Mouse (Mus musculus) erythroblast, embryonic 14.5 days (primary cell): ENCODE data around the gene Morf4l1.

Source experiments
- GATA1 ChIP-seq: IDR thresholded peaks from 2 replicates; pipeline ENCODE4 v1.6.1; 2012; ENCODE audit warnings: low read length, inconsistent platforms, mixed read lengths
- TAL1 ChIP-seq: IDR thresholded peaks from 3 replicates; pipeline ENCODE4 v1.6.1; 2012; ENCODE audit warnings: low read length, inconsistent platforms, mixed read lengths

- TF ChIP-seq GATA1 = no peak
- TF ChIP-seq TAL1 = no peak
Measured at GRCm38 (mm10) chr9:90122246-90122740, 7.7 kb upstream of the Morf4l1 start.
